Mouse (Mus musculus): ENCODE measurements around the gene Dgcr8. TPM values are rescaled to one million over a fixed set of nuclear protein-coding genes. Genes with fewer than 3 reads are reported as not detected.

Gene Dgcr8
- polyA plus RNA-seq, 2 experiments, result 35.0 to 79.7 TPM

- Histone ChIP-seq H3K27ac (replicated peaks; ENCODE audit: low read depth, low read length) (no peak overlapping the region), H3K4me1 (ENCODE audit: control insufficient read depth, insufficient read depth, low read length) (peaks cover 11% of the 10 kb centered on the region), H3K36me3 (ENCODE audit: control insufficient read depth, insufficient read depth, low read length) (peaks cover 49% of the 10 kb centered on the region), H3K27me3 (ENCODE audit: control insufficient read depth, insufficient read depth, low read length) (no peaks in the 10 kb centered on the region), H3K9me3 (ENCODE audit: control insufficient read depth, low read length) (no peaks in the 10 kb centered on the region), H3K4me3 (replicated peaks; ENCODE audit: low read length) (no peak overlapping the region), H3K4me2 (replicated peaks; ENCODE audit: low read depth, low read length, severe bottlenecking) (no peak overlapping the region), H3K9ac (ENCODE audit: low read depth, low read length, severe bottlenecking) (no peak overlapping the region)
- no peak for TF ChIP-seq POLR2A (IDR thresholded peaks at IDR 0.05; ENCODE audit: borderline replicate concordance, extremely low read depth, insufficient read depth, insufficient read length)
- 85% methylated on average over 6 of the region's 6 CpGs for WGBS
- ATAC-seq (ENCODE audit: low FRiP score, low read depth) (no peak), DNase-seq (ENCODE audit: low spot score) (no peak)
These were observed 68.0 kb downstream of the Dgcr8 start for GRCm38 (mm10) chr16:18220856-18221542.

- Histone ChIP-seq H3K4me1 (ENCODE audit: control insufficient read depth, insufficient read depth, low read length) (peaks cover 11% of the 10 kb centered on the region), H3K9ac (ENCODE audit: low read depth, low read length, severe bottlenecking) (peak overlapping the region; percentile 28; the same call in 1 of the 2 replicates), H3K9me3 (ENCODE audit: control insufficient read depth, low read length) (no peaks in the 10 kb centered on the region), H3K4me3 (replicated peaks; ENCODE audit: low read length) (no peak overlapping the region), H3K4me2 (replicated peaks; ENCODE audit: low read depth, low read length, severe bottlenecking) (no peak overlapping the region), H3K36me3 (ENCODE audit: control insufficient read depth, insufficient read depth, low read length) (peaks cover 39% of the 10 kb centered on the region), H3K27me3 (ENCODE audit: control insufficient read depth, insufficient read depth, low read length) (no peaks in the 10 kb centered on the region), H3K27ac (replicated peaks; ENCODE audit: low read depth, low read length) (peak overlapping the region; percentile 63)
- ATAC-seq (ENCODE audit: low FRiP score, low read depth) (peak; percentile 70), DNase-seq (ENCODE audit: low spot score) (peak; percentile 63)
- 30% methylated on average over 8 of the region's 8 CpGs for WGBS
- TF ChIP-seq POLR2A (IDR thresholded peaks at IDR 0.05; ENCODE audit: borderline replicate concordance, extremely low read depth, insufficient read depth, insufficient read length), result no peak
These were observed 69.0 kb downstream of the Dgcr8 start for GRCm38 (mm10) chr16:18220001-18220400.

GRCm38 (mm10) chr16:18218580-18218996, 70.5 kb downstream of the Dgcr8 start:
- no peak overlapping the region for H3K4me2 ChIP-seq (replicated peaks; ENCODE audit: low read depth, low read length, severe bottlenecking)
- no peak overlapping the region for H3K27ac ChIP-seq (replicated peaks; ENCODE audit: low read depth, low read length)
- H3K4me3 ChIP-seq (replicated peaks; ENCODE audit: low read length), result no peak overlapping the region
- DNase-seq (ENCODE audit: low spot score), result no peak
- H3K9ac ChIP-seq (ENCODE audit: low read depth, low read length, severe bottlenecking), result no peak overlapping the region
- no peaks in the 10 kb centered on the region for H3K9me3 ChIP-seq (ENCODE audit: control insufficient read depth, low read length)
- no peak for TF ChIP-seq POLR2A (IDR thresholded peaks at IDR 0.05; ENCODE audit: borderline replicate concordance, extremely low read depth, insufficient read depth, insufficient read length)
- no peaks in the 10 kb centered on the region for H3K27me3 ChIP-seq (ENCODE audit: control insufficient read depth, insufficient read depth, low read length)
- 64% methylated on average over 9 of the region's 9 CpGs for WGBS
- H3K36me3 ChIP-seq (ENCODE audit: control insufficient read depth, insufficient read depth, low read length), result peaks cover 25% of the 10 kb centered on the region
- H3K4me1 ChIP-seq (ENCODE audit: control insufficient read depth, insufficient read depth, low read length), result peaks cover 11% of the 10 kb centered on the region
- ATAC-seq (ENCODE audit: low FRiP score, low read depth), result no peak

GRCm38 (mm10) chr16:18217579-18217978, 71.5 kb downstream of the Dgcr8 start, which contains the start of gene Ccdc188:
Gene Ccdc188, plus strand, starts transcription at chr16:18217879.
- H3K36me3 ChIP-seq (ENCODE audit: control insufficient read depth, insufficient read depth, low read length), result peaks cover 14% of the 10 kb centered on the region
- H3K9me3 ChIP-seq (ENCODE audit: control insufficient read depth, low read length), result no peaks in the 10 kb centered on the region
- WGBS, result 87% methylated on average over 4 of the region's 4 CpGs
- TF ChIP-seq POLR2A (IDR thresholded peaks at IDR 0.05; ENCODE audit: borderline replicate concordance, extremely low read depth, insufficient read depth, insufficient read length), result no peak
- H3K9ac ChIP-seq (ENCODE audit: low read depth, low read length, severe bottlenecking), result no peak within 1 kb of the TSS
- peaks cover 11% of the 10 kb centered on the region for H3K4me1 ChIP-seq (ENCODE audit: control insufficient read depth, insufficient read depth, low read length)
- no peak within 1 kb of the TSS for H3K4me2 ChIP-seq (replicated peaks; ENCODE audit: low read depth, low read length, severe bottlenecking)
- no peak within 1 kb of the TSS for H3K27ac ChIP-seq (replicated peaks; ENCODE audit: low read depth, low read length)
- no peak for ATAC-seq (ENCODE audit: low FRiP score, low read depth)
- no peaks in the 10 kb centered on the region for H3K27me3 ChIP-seq (ENCODE audit: control insufficient read depth, insufficient read depth, low read length)
- no peak within 1 kb of the TSS for H3K4me3 ChIP-seq (replicated peaks; ENCODE audit: low read length)
- no peak for DNase-seq (ENCODE audit: low spot score)

GRCm38 (mm10) chr16:18214858-18215257, 74.2 kb downstream of the Dgcr8 start:
- TF ChIP-seq POLR2A (IDR thresholded peaks at IDR 0.05; ENCODE audit: borderline replicate concordance, extremely low read depth, insufficient read depth, insufficient read length), result no peak
- Histone ChIP-seq H3K9ac (ENCODE audit: low read depth, low read length, severe bottlenecking) (no peak overlapping the region), H3K27me3 (ENCODE audit: control insufficient read depth, insufficient read depth, low read length) (no peaks in the 10 kb centered on the region), H3K36me3 (ENCODE audit: control insufficient read depth, insufficient read depth, low read length) (no peaks in the 10 kb centered on the region), H3K4me3 (replicated peaks; ENCODE audit: low read length) (no peak overlapping the region), H3K9me3 (ENCODE audit: control insufficient read depth, low read length) (no peaks in the 10 kb centered on the region), H3K27ac (replicated peaks; ENCODE audit: low read depth, low read length) (no peak overlapping the region), H3K4me1 (ENCODE audit: control insufficient read depth, insufficient read depth, low read length) (peaks cover 5% of the 10 kb centered on the region), H3K4me2 (replicated peaks; ENCODE audit: low read depth, low read length, severe bottlenecking) (no peak overlapping the region)
- ATAC-seq (ENCODE audit: low FRiP score, low read depth) (no peak), DNase-seq (ENCODE audit: low spot score) (no peak)
- 82% methylated on average over 7 of the region's 7 CpGs for WGBS

Data from limb, embryonic 14.5 days (tissue).